Mouse (Mus musculus) limb, embryonic 11.5 days (tissue): ENCODE measurements around the gene Btbd3. TPM values are rescaled to one million over a fixed set of nuclear protein-coding genes. Genes with fewer than 3 reads are reported as not detected.

Experiments used
- ATAC-seq: fragments of 200-750 bp; cut with Nextera tagmentation; 2 replicates; pipeline ENCODE4 v1.8.0; 2017; ENCODE audit warnings: low read depth; ENCODE audit not compliant: insufficient number of reproducible peaks, low FRiP score, low TSS enrichment
- DNase-seq: peaks from one replicate; pipeline ENCODE4 v3.0.0-alpha.2; 2015; ENCODE audit warnings: low spot score
- H3K27ac ChIP-seq: fragments of 300-500 bp; sonication (generic); replicated peaks from 2 replicates; pipeline ENCODE4 v1.5.1; 2014; ENCODE audit warnings: low read depth, mild to moderate bottlenecking, low read length
- H3K27me3 ChIP-seq: fragments of 300-500 bp; sonication (generic); 2 replicates; pipeline ENCODE4 v1.6.1; 2014; ENCODE audit warnings: mild to moderate bottlenecking, low read length, mixed read lengths; ENCODE audit not compliant: control insufficient read depth, insufficient read depth
- H3K36me3 ChIP-seq: fragments of 300-500 bp; sonication (generic); 2 replicates; pipeline ENCODE4 v1.6.1; 2014; ENCODE audit warnings: mild to moderate bottlenecking, low read length, moderate library complexity, mixed read lengths; ENCODE audit not compliant: control insufficient read depth, insufficient read depth
- H3K4me1 ChIP-seq: fragments of 300-500 bp; sonication (generic); 2 replicates; pipeline ENCODE4 v1.6.1; 2014; ENCODE audit warnings: low read length, mixed read lengths; ENCODE audit not compliant: control insufficient read depth, insufficient read depth
- H3K4me2 ChIP-seq: fragments of 300-500 bp; sonication (generic); 2 replicates; pipeline ENCODE4 v1.6.1; 2014; ENCODE audit warnings: low read depth, mild to moderate bottlenecking, moderate library complexity; ENCODE audit not compliant: severe bottlenecking
- H3K4me3 ChIP-seq: fragments of 300-500 bp; sonication (generic); 2 replicates; pipeline ENCODE4 v1.5.1; 2014; ENCODE audit warnings: low read depth, low read length
- H3K9ac ChIP-seq: fragments of 300-500 bp; sonication (generic); 2 replicates; pipeline ENCODE4 v1.6.1; 2014; ENCODE audit warnings: mild to moderate bottlenecking, low read length
- H3K9me3 ChIP-seq: fragments of 300-500 bp; sonication (generic); 2 replicates; pipeline ENCODE4 v1.6.1; 2016; ENCODE audit warnings: low read length; ENCODE audit not compliant: control insufficient read depth
- WGBS: fragments of 180-500 bp; shearing (Covaris S2); extraction: QIAGEN DNeasy Blood & Tissue Kit; methylation state at CpG from one replicate; pipeline ENCODE4 v1.1.7; 2014; 5-methylcytosine and 5-hydroxymethylcytosine counted together
- polyA plus RNA-seq: library from polyadenylated mRNA; unstranded; fragments of >200 nt; fragmentation: Nextera tagmentation; extraction: Ambion mirVana; gene quantifications from 2 replicates; pipeline ENCODE4 v1.2.1, GENCODE M21; 2014

Gene Btbd3
- polyA plus RNA-seq, 1 experiment from 2014 or later, result 18.8 TPM

- Histone ChIP-seq H3K36me3 (no peaks in the 10 kb centered on the region), H3K4me1 (no peaks in the 10 kb centered on the region), H3K4me2 (no peak overlapping the region), H3K4me3 (no peak overlapping the region), H3K9me3 (no peaks in the 10 kb centered on the region), H3K27ac (no peak overlapping the region), H3K27me3 (no peaks in the 10 kb centered on the region), H3K9ac (no peak overlapping the region)
- 83% methylated on average over 4 of the region's 4 CpGs for whole genome bisulfite sequencing
- DNase-seq (no peak), ATAC-seq (no peak)
Measured at GRCm38 (mm10) chr2:138484871-138485270, 228.5 kb downstream of the Btbd3 start.

- no peaks in the 10 kb centered on the region for H3K9me3 ChIP-seq
- DNase-seq, result no peak
Measured at GRCm38 (mm10) chr2:138490688-138491405, 234.5 kb downstream of the Btbd3 start.

GRCm38 (mm10) chr2:138492176-138492575 lies 235.8 kb downstream of the Btbd3 start:
- H3K4me1 ChIP-seq, result no peaks in the 10 kb centered on the region
- ATAC-seq, result no peak
- H3K9me3 ChIP-seq, result no peaks in the 10 kb centered on the region

More at GRCm38 (mm10) chr2:138490688-138491405, 234.5 kb downstream of the Btbd3 start:
- no peak overlapping the region for H3K27ac ChIP-seq
- H3K4me1 ChIP-seq, result no peaks in the 10 kb centered on the region
- WGBS, result 83% methylated on average over 2 of the region's 2 CpGs
- no peak for ATAC-seq
- H3K9ac ChIP-seq, result no peak overlapping the region
- no peak overlapping the region for H3K4me3 ChIP-seq
- no peaks in the 10 kb centered on the region for H3K36me3 ChIP-seq
- H3K27me3 ChIP-seq, result no peaks in the 10 kb centered on the region
- H3K4me2 ChIP-seq, result no peak overlapping the region

GRCm38 (mm10) chr2:138503866-138504380 lies 247.6 kb downstream of the Btbd3 start:
- Histone ChIP-seq H3K27ac (no peak overlapping the region), H3K4me3 (no peak overlapping the region), H3K4me2 (no peak overlapping the region), H3K36me3 (no peaks in the 10 kb centered on the region), H3K9me3 (no peaks in the 10 kb centered on the region), H3K4me1 (no peaks in the 10 kb centered on the region), H3K9ac (no peak overlapping the region), H3K27me3 (no peaks in the 10 kb centered on the region)
- 46% methylated on average over 12 of the region's 12 CpGs for WGBS
- DNase-seq (peak; percentile 29), ATAC-seq (no peak)

More at GRCm38 (mm10) chr2:138492176-138492575, 235.8 kb downstream of the Btbd3 start:
- no peak overlapping the region for H3K27ac ChIP-seq
- H3K27me3 ChIP-seq, result no peaks in the 10 kb centered on the region
- DNase-seq, result no peak
- no peak overlapping the region for H3K4me3 ChIP-seq
- no peak overlapping the region for H3K9ac ChIP-seq
- H3K4me2 ChIP-seq, result no peak overlapping the region
- no peaks in the 10 kb centered on the region for H3K36me3 ChIP-seq

- DNase-seq, result no peak
Measured at GRCm38 (mm10) chr2:138515531-138515930, 259.2 kb downstream of the Btbd3 start.

GRCm38 (mm10) chr2:138528461-138528860 lies 272.1 kb downstream of the Btbd3 start:
- 78% methylated on average over 1 of the region's 1 CpGs for WGBS

More at GRCm38 (mm10) chr2:138515531-138515930, 259.2 kb downstream of the Btbd3 start:
- H3K36me3 ChIP-seq, result no peaks in the 10 kb centered on the region
- WGBS, result 54% methylated on average over 4 of the region's 4 CpGs
- no peaks in the 10 kb centered on the region for H3K27me3 ChIP-seq
- H3K9me3 ChIP-seq, result no peaks in the 10 kb centered on the region
- no peaks in the 10 kb centered on the region for H3K4me1 ChIP-seq
- no peak overlapping the region for H3K4me2 ChIP-seq
- H3K27ac ChIP-seq, result no peak overlapping the region
- no peak overlapping the region for H3K4me3 ChIP-seq
- no peak overlapping the region for H3K9ac ChIP-seq
- no peak for ATAC-seq

GRCm38 (mm10) chr2:138531160-138531967 lies 275.0 kb downstream of the Btbd3 start:
- Histone ChIP-seq H3K27ac (no peak overlapping the region), H3K4me3 (no peak overlapping the region), H3K9ac (no peak overlapping the region), H3K27me3 (no peaks in the 10 kb centered on the region), H3K36me3 (no peaks in the 10 kb centered on the region), H3K4me2 (no peak overlapping the region), H3K9me3 (no peaks in the 10 kb centered on the region), H3K4me1 (no peaks in the 10 kb centered on the region)
- ATAC-seq (no peak), DNase-seq (no peak)
- WGBS, result 48% methylated on average over 5 of the region's 5 CpGs

More at GRCm38 (mm10) chr2:138528461-138528860, 272.1 kb downstream of the Btbd3 start:
- Histone ChIP-seq H3K27me3 (no peaks in the 10 kb centered on the region), H3K4me2 (no peak overlapping the region), H3K9me3 (no peaks in the 10 kb centered on the region), H3K4me3 (no peak overlapping the region), H3K4me1 (no peaks in the 10 kb centered on the region), H3K36me3 (no peaks in the 10 kb centered on the region), H3K9ac (no peak overlapping the region), H3K27ac (no peak overlapping the region)
- no peak for DNase-seq
- ATAC-seq, result no peak

- ATAC-seq, result no peak
- DNase-seq, result peak; percentile 22
- Histone ChIP-seq H3K9ac (no peak overlapping the region), H3K36me3 (no peaks in the 10 kb centered on the region), H3K4me3 (no peak overlapping the region), H3K27me3 (no peaks in the 10 kb centered on the region), H3K9me3 (no peaks in the 10 kb centered on the region), H3K4me2 (no peak overlapping the region), H3K27ac (no peak overlapping the region), H3K4me1 (no peaks in the 10 kb centered on the region)
- WGBS, result 41% methylated on average over 4 of the region's 4 CpGs
Measured at GRCm38 (mm10) chr2:138531992-138532391, 275.6 kb downstream of the Btbd3 start.
